Mouse (Mus musculus): Measurements from ENCODE around the gene Tet2. TPM values are rescaled to one million over a fixed set of nuclear protein-coding genes. Genes with fewer than 3 reads are reported as not detected.

The Tet2 gene
- polyA plus RNA-seq, 1 experiment from 2014 or later = 2.8 TPM

GRCm38 (mm10) chr3:133571961-133572360, 27.0 kb upstream of the Tet2 start:
- 61% methylated on average over 5 of the region's 5 CpGs for WGBS (ENCODE audit: insufficient replicate concordance)
- no peak overlapping the region for H3K4me2 ChIP-seq
- H3K9ac ChIP-seq = no peak overlapping the region
- no peak overlapping the region for H3K4me3 ChIP-seq (replicated peaks)
- H3K9me3 ChIP-seq (replicated peaks) = no peaks in the 10 kb centered on the region
- no peaks in the 10 kb centered on the region for H3K4me1 ChIP-seq (replicated peaks)
- no peaks in the 10 kb centered on the region for H3K27me3 ChIP-seq
- no peak for ATAC-seq (ENCODE audit: insufficient read depth)
- H3K36me3 ChIP-seq (replicated peaks) = no peaks in the 10 kb centered on the region
- H3K27ac ChIP-seq (replicated peaks) = no peak overlapping the region

- 38% methylated on average over 2 of the region's 2 CpGs for WGBS (ENCODE audit: insufficient replicate concordance)
- H3K36me3 ChIP-seq (replicated peaks) = no peaks in the 10 kb centered on the region
- H3K9ac ChIP-seq = no peak overlapping the region
- H3K4me2 ChIP-seq = no peak overlapping the region
- no peak overlapping the region for H3K27ac ChIP-seq (replicated peaks)
- no peaks in the 10 kb centered on the region for H3K27me3 ChIP-seq
- H3K9me3 ChIP-seq (replicated peaks) = no peaks in the 10 kb centered on the region
- no peak for ATAC-seq (ENCODE audit: insufficient read depth)
- H3K4me1 ChIP-seq (replicated peaks) = no peaks in the 10 kb centered on the region
- no peak overlapping the region for H3K4me3 ChIP-seq (replicated peaks)
These were observed 18.7 kb upstream of the Tet2 start for GRCm38 (mm10) chr3:133563503-133564205.

GRCm38 (mm10) chr3:133559413-133560114, 14.6 kb upstream of the Tet2 start:
- Histone ChIP-seq H3K27ac (replicated peaks) (no peak overlapping the region), H3K4me3 (replicated peaks) (no peak overlapping the region), H3K36me3 (replicated peaks) (no peaks in the 10 kb centered on the region), H3K9ac (no peak overlapping the region), H3K9me3 (replicated peaks) (no peaks in the 10 kb centered on the region), H3K27me3 (no peaks in the 10 kb centered on the region), H3K4me2 (no peak overlapping the region), H3K4me1 (replicated peaks) (no peaks in the 10 kb centered on the region)
- no peak for ATAC-seq (ENCODE audit: insufficient read depth)
- WGBS (ENCODE audit: insufficient replicate concordance) = 72% methylated on average over 6 of the region's 6 CpGs

- Histone ChIP-seq H3K4me1 (replicated peaks) (no peaks in the 10 kb centered on the region), H3K9me3 (replicated peaks) (no peaks in the 10 kb centered on the region), H3K4me3 (replicated peaks) (no peak overlapping the region), H3K9ac (no peak overlapping the region), H3K27ac (replicated peaks) (no peak overlapping the region), H3K4me2 (no peak overlapping the region), H3K27me3 (no peaks in the 10 kb centered on the region), H3K36me3 (replicated peaks) (no peaks in the 10 kb centered on the region)
- ATAC-seq (ENCODE audit: insufficient read depth) = no peak
- WGBS (ENCODE audit: insufficient replicate concordance) = 34% methylated on average over 6 of the region's 6 CpGs
These were observed 12.7 kb upstream of the Tet2 start for GRCm38 (mm10) chr3:133557602-133558001.

GRCm38 (mm10) chr3:133557154-133557553, 12.2 kb upstream of the Tet2 start:
- Histone ChIP-seq H3K9me3 (replicated peaks) (no peaks in the 10 kb centered on the region), H3K9ac (no peak overlapping the region), H3K4me2 (no peak overlapping the region), H3K27ac (replicated peaks) (no peak overlapping the region), H3K4me1 (replicated peaks) (no peaks in the 10 kb centered on the region), H3K36me3 (replicated peaks) (no peaks in the 10 kb centered on the region), H3K27me3 (no peaks in the 10 kb centered on the region), H3K4me3 (replicated peaks) (no peak overlapping the region)
- ATAC-seq (ENCODE audit: insufficient read depth) = no peak
- 65% methylated on average over 7 of the region's 7 CpGs for WGBS (ENCODE audit: insufficient replicate concordance)

GRCm38 (mm10) chr3:133555378-133555777, 10.4 kb upstream of the Tet2 start:
- H3K4me3 ChIP-seq (replicated peaks) = no peak overlapping the region
- no peaks in the 10 kb centered on the region for H3K4me1 ChIP-seq (replicated peaks)
- ATAC-seq (ENCODE audit: insufficient read depth) = no peak
- H3K27me3 ChIP-seq = no peaks in the 10 kb centered on the region
- WGBS (ENCODE audit: insufficient replicate concordance) = 56% methylated on average over 7 of the region's 7 CpGs
- H3K9me3 ChIP-seq (replicated peaks) = no peaks in the 10 kb centered on the region
- no peak overlapping the region for H3K9ac ChIP-seq
- H3K27ac ChIP-seq (replicated peaks) = no peak overlapping the region
- no peaks in the 10 kb centered on the region for H3K36me3 ChIP-seq (replicated peaks)
- H3K4me2 ChIP-seq = no peak overlapping the region

- H3K27ac ChIP-seq (replicated peaks) = no peak overlapping the region
- no peak overlapping the region for H3K4me3 ChIP-seq (replicated peaks)
- no peaks in the 10 kb centered on the region for H3K9me3 ChIP-seq (replicated peaks)
- no peaks in the 10 kb centered on the region for H3K27me3 ChIP-seq
- H3K4me1 ChIP-seq (replicated peaks) = 0 out of 2 replicates have a peak, but pooled peaks cover 2% of the 10 kb centered on the region
- H3K36me3 ChIP-seq (replicated peaks) = no peaks in the 10 kb centered on the region
- H3K4me2 ChIP-seq = no peak overlapping the region
- WGBS (ENCODE audit: insufficient replicate concordance) = 59% methylated on average over 6 of the region's 6 CpGs
- H3K9ac ChIP-seq = no peak overlapping the region
- no peak for ATAC-seq (ENCODE audit: insufficient read depth)
These were observed 9.7 kb upstream of the Tet2 start for GRCm38 (mm10) chr3:133554552-133555067.

- Histone ChIP-seq H3K27me3 (no peaks in the 10 kb centered on the region), H3K9me3 (replicated peaks) (no peaks in the 10 kb centered on the region), H3K4me3 (replicated peaks) (no peak overlapping the region), H3K9ac (no peak overlapping the region), H3K4me2 (no peak overlapping the region), H3K27ac (replicated peaks) (no peak overlapping the region), H3K4me1 (replicated peaks) (0 out of 2 replicates have a peak, but pooled peaks cover 3% of the 10 kb centered on the region), H3K36me3 (replicated peaks) (no peaks in the 10 kb centered on the region)
- no peak for ATAC-seq (ENCODE audit: insufficient read depth)
- WGBS (ENCODE audit: insufficient replicate concordance) = 81% methylated on average over 4 of the region's 4 CpGs
These were observed 9.2 kb upstream of the Tet2 start for GRCm38 (mm10) chr3:133554092-133554491.

- Histone ChIP-seq H3K4me1 (replicated peaks) (0 out of 2 replicates have a peak, but pooled peaks cover 3% of the 10 kb centered on the region), H3K4me2 (no peak overlapping the region), H3K4me3 (replicated peaks) (no peak overlapping the region), H3K27ac (replicated peaks) (no peak overlapping the region), H3K27me3 (no peaks in the 10 kb centered on the region), H3K9ac (no peak overlapping the region), H3K9me3 (replicated peaks) (no peaks in the 10 kb centered on the region), H3K36me3 (replicated peaks) (no peaks in the 10 kb centered on the region)
- no peak for ATAC-seq (ENCODE audit: insufficient read depth)
- WGBS (ENCODE audit: insufficient replicate concordance) = 71% methylated on average over 8 of the region's 8 CpGs
These were observed 7.0 kb upstream of the Tet2 start for GRCm38 (mm10) chr3:133551941-133552340.

GRCm38 (mm10) chr3:133549385-133550170, 4.6 kb upstream of the Tet2 start:
- Histone ChIP-seq H3K4me1 (replicated peaks) (0 out of 2 replicates have a peak, but pooled peaks cover 3% of the 10 kb centered on the region), H3K9ac (no peak overlapping the region), H3K27me3 (peaks cover 6% of the 10 kb centered on the region; the same call in 1 of the 2 replicates), H3K4me3 (replicated peaks) (no peak overlapping the region), H3K27ac (replicated peaks) (no peak overlapping the region), H3K9me3 (replicated peaks) (no peaks in the 10 kb centered on the region), H3K4me2 (no peak overlapping the region), H3K36me3 (replicated peaks) (no peaks in the 10 kb centered on the region)
- 37% methylated on average over 7 of the region's 7 CpGs for WGBS (ENCODE audit: insufficient replicate concordance)
- ATAC-seq (ENCODE audit: insufficient read depth) = no peak

- no peak for ATAC-seq (ENCODE audit: insufficient read depth)
- Histone ChIP-seq H3K4me2 (no peak overlapping the region), H3K9ac (no peak overlapping the region), H3K9me3 (replicated peaks) (no peaks in the 10 kb centered on the region), H3K4me3 (replicated peaks) (no peak overlapping the region), H3K27ac (replicated peaks) (no peak overlapping the region), H3K36me3 (replicated peaks) (no peaks in the 10 kb centered on the region), H3K27me3 (peaks cover 8% of the 10 kb centered on the region; the same call in 1 of the 2 replicates), H3K4me1 (replicated peaks) (0 out of 2 replicates have a peak, but pooled peaks cover 3% of the 10 kb centered on the region)
- WGBS (ENCODE audit: insufficient replicate concordance) = 48% methylated on average over 2 of the region's 2 CpGs
These were observed 3.7 kb upstream of the Tet2 start for GRCm38 (mm10) chr3:133548613-133549012.
